Mouse (Mus musculus): ENCODE measurements around the gene Lnpk.

DNA sequence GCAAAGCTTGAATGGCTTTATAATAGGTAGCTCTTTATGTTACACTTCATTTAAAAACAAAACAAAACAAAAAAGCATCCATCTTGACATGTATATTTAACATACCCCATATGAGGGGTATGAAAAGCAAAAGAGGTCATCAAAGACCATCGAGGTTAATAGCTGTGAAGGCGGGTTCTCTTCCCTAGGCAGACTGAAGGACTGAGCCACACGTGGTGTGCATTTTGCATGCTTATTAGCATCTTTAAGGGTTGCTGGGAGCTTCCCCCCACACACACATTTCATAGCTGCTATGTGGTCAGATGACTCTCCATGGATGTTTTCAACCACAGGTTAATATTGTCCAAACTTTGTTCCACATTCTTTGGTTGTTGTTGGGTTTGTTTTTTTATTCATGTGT, 24.8 kb upstream of the Lnpk start:
- TF ChIP-seq CTCF (IDR thresholded peaks at IDR 0.05; ENCODE audit: borderline replicate concordance, insufficient read depth, low read depth, low read length) (no peak), POLR2A (IDR thresholded peaks at IDR 0.05; ENCODE audit: borderline replicate concordance, insufficient read depth, low read length) (no peak)
